Mouse (Mus musculus): ENCODE results near the gene Hhat. TPM values are rescaled to one million over a fixed set of nuclear protein-coding genes. Genes with fewer than 3 reads are reported as not detected.

The Hhat gene
- polyA plus RNA-seq, 2 experiments = 10.0 to 12.6 TPM

- no peak for TF ChIP-seq POLR2A (IDR thresholded peaks at IDR 0.05; ENCODE audit: borderline replicate concordance, extremely low read depth, insufficient read depth, insufficient read length)
These were observed 251.3 kb downstream of the Hhat start for GRCm38 (mm10) chr1:192519713-192520112.

GRCm38 (mm10) chr1:192515373-192515772, 255.7 kb downstream of the Hhat start:
- ATAC-seq (ENCODE audit: low FRiP score, low read depth) (no peak), DNase-seq (ENCODE audit: low spot score) (no peak)
- H3K4me1 ChIP-seq (ENCODE audit: control insufficient read depth, insufficient read depth, low read length) = no peaks in the 10 kb centered on the region
- 96% methylated on average over 3 of the region's 3 CpGs for WGBS
- no peak overlapping the region for H3K9ac ChIP-seq (ENCODE audit: low read depth, low read length, severe bottlenecking)
- no peak for TF ChIP-seq POLR2A (IDR thresholded peaks at IDR 0.05; ENCODE audit: borderline replicate concordance, extremely low read depth, insufficient read depth, insufficient read length)
- no peaks in the 10 kb centered on the region for H3K9me3 ChIP-seq (ENCODE audit: control insufficient read depth, low read length)
- no peak overlapping the region for H3K4me3 ChIP-seq (replicated peaks; ENCODE audit: low read length)
- no peaks in the 10 kb centered on the region for H3K36me3 ChIP-seq (ENCODE audit: control insufficient read depth, insufficient read depth, low read length)
- H3K27me3 ChIP-seq (ENCODE audit: control insufficient read depth, insufficient read depth, low read length) = no peaks in the 10 kb centered on the region
- H3K27ac ChIP-seq (replicated peaks; ENCODE audit: low read depth, low read length) = no peak overlapping the region
- H3K4me2 ChIP-seq (replicated peaks; ENCODE audit: low read depth, low read length, severe bottlenecking) = no peak overlapping the region

More at GRCm38 (mm10) chr1:192519713-192520112, 251.3 kb downstream of the Hhat start:
- no peak overlapping the region for H3K4me2 ChIP-seq (replicated peaks; ENCODE audit: low read depth, low read length, severe bottlenecking)
- 0 out of 2 replicates have a peak, but pooled peaks cover 4% of the 10 kb centered on the region for H3K4me1 ChIP-seq (ENCODE audit: control insufficient read depth, insufficient read depth, low read length)
- ATAC-seq (ENCODE audit: low FRiP score, low read depth) = no peak
- WGBS = 83% methylated on average over 1 of the region's 1 CpGs
- H3K36me3 ChIP-seq (ENCODE audit: control insufficient read depth, insufficient read depth, low read length) = no peaks in the 10 kb centered on the region
- no peak overlapping the region for H3K4me3 ChIP-seq (replicated peaks; ENCODE audit: low read length)
- H3K9ac ChIP-seq (ENCODE audit: low read depth, low read length, severe bottlenecking) = no peak overlapping the region
- H3K27me3 ChIP-seq (ENCODE audit: control insufficient read depth, insufficient read depth, low read length) = no peaks in the 10 kb centered on the region
- no peak overlapping the region for H3K27ac ChIP-seq (replicated peaks; ENCODE audit: low read depth, low read length)
- no peak for DNase-seq (ENCODE audit: low spot score)
- no peaks in the 10 kb centered on the region for H3K9me3 ChIP-seq (ENCODE audit: control insufficient read depth, low read length)

- no peak for ATAC-seq (ENCODE audit: low FRiP score, low read depth)
- Histone ChIP-seq H3K9me3 (ENCODE audit: control insufficient read depth, low read length) (no peaks in the 10 kb centered on the region), H3K9ac (ENCODE audit: low read depth, low read length, severe bottlenecking) (no peak overlapping the region), H3K27ac (replicated peaks; ENCODE audit: low read depth, low read length) (no peak overlapping the region), H3K4me3 (replicated peaks; ENCODE audit: low read length) (no peak overlapping the region), H3K36me3 (ENCODE audit: control insufficient read depth, insufficient read depth, low read length) (no peaks in the 10 kb centered on the region), H3K4me1 (ENCODE audit: control insufficient read depth, insufficient read depth, low read length) (no peaks in the 10 kb centered on the region), H3K4me2 (replicated peaks; ENCODE audit: low read depth, low read length, severe bottlenecking) (no peak overlapping the region), H3K27me3 (ENCODE audit: control insufficient read depth, insufficient read depth, low read length) (no peaks in the 10 kb centered on the region)
- DNase-seq (ENCODE audit: low spot score) = no peak
- no peak for TF ChIP-seq POLR2A (IDR thresholded peaks at IDR 0.05; ENCODE audit: borderline replicate concordance, extremely low read depth, insufficient read depth, insufficient read length)
- 88% methylated on average over 1 of the region's 1 CpGs for WGBS
These were observed 258.2 kb downstream of the Hhat start for GRCm38 (mm10) chr1:192512821-192513220.

- no peak for DNase-seq (ENCODE audit: low spot score)
- H3K4me1 ChIP-seq (ENCODE audit: control insufficient read depth, insufficient read depth, low read length) = no peaks in the 10 kb centered on the region
- no peak for TF ChIP-seq POLR2A (IDR thresholded peaks at IDR 0.05; ENCODE audit: borderline replicate concordance, extremely low read depth, insufficient read depth, insufficient read length)
- H3K4me2 ChIP-seq (replicated peaks; ENCODE audit: low read depth, low read length, severe bottlenecking) = no peak overlapping the region
- H3K27ac ChIP-seq (replicated peaks; ENCODE audit: low read depth, low read length) = no peak overlapping the region
- WGBS = 93% methylated on average over 4 of the region's 4 CpGs
- H3K27me3 ChIP-seq (ENCODE audit: control insufficient read depth, insufficient read depth, low read length) = no peaks in the 10 kb centered on the region
- no peak for ATAC-seq (ENCODE audit: low FRiP score, low read depth)
- no peak overlapping the region for H3K4me3 ChIP-seq (replicated peaks; ENCODE audit: low read length)
- no peaks in the 10 kb centered on the region for H3K9me3 ChIP-seq (ENCODE audit: control insufficient read depth, low read length)
- H3K9ac ChIP-seq (ENCODE audit: low read depth, low read length, severe bottlenecking) = no peak overlapping the region
- H3K36me3 ChIP-seq (ENCODE audit: control insufficient read depth, insufficient read depth, low read length) = no peaks in the 10 kb centered on the region
These were observed 267.4 kb downstream of the Hhat start for GRCm38 (mm10) chr1:192503651-192504050.

GRCm38 (mm10) chr1:192502835-192503234, 268.2 kb downstream of the Hhat start:
- Histone ChIP-seq H3K27ac (replicated peaks; ENCODE audit: low read depth, low read length) (no peak overlapping the region), H3K27me3 (ENCODE audit: control insufficient read depth, insufficient read depth, low read length) (no peaks in the 10 kb centered on the region), H3K9ac (ENCODE audit: low read depth, low read length, severe bottlenecking) (no peak overlapping the region), H3K9me3 (ENCODE audit: control insufficient read depth, low read length) (no peaks in the 10 kb centered on the region), H3K4me1 (ENCODE audit: control insufficient read depth, insufficient read depth, low read length) (no peaks in the 10 kb centered on the region), H3K36me3 (ENCODE audit: control insufficient read depth, insufficient read depth, low read length) (no peaks in the 10 kb centered on the region), H3K4me2 (replicated peaks; ENCODE audit: low read depth, low read length, severe bottlenecking) (no peak overlapping the region), H3K4me3 (replicated peaks; ENCODE audit: low read length) (no peak overlapping the region)
- no peak for TF ChIP-seq POLR2A (IDR thresholded peaks at IDR 0.05; ENCODE audit: borderline replicate concordance, extremely low read depth, insufficient read depth, insufficient read length)
- DNase-seq (ENCODE audit: low spot score) (no peak), ATAC-seq (ENCODE audit: low FRiP score, low read depth) (no peak)

- H3K27ac ChIP-seq (replicated peaks; ENCODE audit: low read depth, low read length) = no peak overlapping the region
- H3K4me3 ChIP-seq (replicated peaks; ENCODE audit: low read length) = no peak overlapping the region
- no peaks in the 10 kb centered on the region for H3K27me3 ChIP-seq (ENCODE audit: control insufficient read depth, insufficient read depth, low read length)
- H3K9me3 ChIP-seq (ENCODE audit: control insufficient read depth, low read length) = no peaks in the 10 kb centered on the region
- TF ChIP-seq POLR2A (IDR thresholded peaks at IDR 0.05; ENCODE audit: borderline replicate concordance, extremely low read depth, insufficient read depth, insufficient read length) = no peak
- 74% methylated on average over 9 of the region's 9 CpGs for WGBS
- H3K4me1 ChIP-seq (ENCODE audit: control insufficient read depth, insufficient read depth, low read length) = no peaks in the 10 kb centered on the region
- no peak overlapping the region for H3K4me2 ChIP-seq (replicated peaks; ENCODE audit: low read depth, low read length, severe bottlenecking)
- no peaks in the 10 kb centered on the region for H3K36me3 ChIP-seq (ENCODE audit: control insufficient read depth, insufficient read depth, low read length)
- H3K9ac ChIP-seq (ENCODE audit: low read depth, low read length, severe bottlenecking) = no peak overlapping the region
- ATAC-seq (ENCODE audit: low FRiP score, low read depth) (no peak), DNase-seq (ENCODE audit: low spot score) (no peak)
These were observed 269.0 kb downstream of the Hhat start for GRCm38 (mm10) chr1:192502016-192502415.
